Mouse (Mus musculus) kidney, embryonic 15.5 days (tissue): ENCODE measurements around the gene Clec4b2. TPM values are rescaled to one million over a fixed set of nuclear protein-coding genes. Genes with fewer than 3 reads are reported as not detected.
"Not testable (repeated sequence)": the region's sequence is repeated elsewhere in the genome, so short reads cannot be mapped to it uniquely, and the experiment has no call there.

Source experiments
- ATAC-seq: fragments of 200-750 bp; cut with Nextera tagmentation; replicated peaks from 2 replicates; pipeline ENCODE4 v1.8.0; 2017; ENCODE audit warnings: moderate TSS enrichment; ENCODE audit not compliant: low FRiP score
- H3K27ac ChIP-seq: fragments of 300-500 bp; sonication (generic); 2 replicates; pipeline ENCODE4 v1.5.1; 2015; ENCODE audit warnings: mild to moderate bottlenecking, inconsistent platforms
- H3K27me3 ChIP-seq: fragments of 300-500 bp; sonication (generic); 2 replicates; pipeline ENCODE4 v1.6.1; 2015; ENCODE audit warnings: inconsistent platforms
- H3K36me3 ChIP-seq: fragments of 300-500 bp; sonication (generic); 2 replicates; pipeline ENCODE4 v1.6.1; 2015; ENCODE audit warnings: inconsistent platforms
- H3K4me1 ChIP-seq: fragments of 300-500 bp; sonication (generic); 2 replicates; pipeline ENCODE4 v1.6.1; 2015; ENCODE audit warnings: inconsistent platforms
- H3K4me2 ChIP-seq: fragments of 300-500 bp; sonication (generic); 2 replicates; pipeline ENCODE4 v1.6.1; 2015; ENCODE audit warnings: moderate library complexity, mild to moderate bottlenecking, inconsistent platforms
- H3K4me3 ChIP-seq: fragments of 300-500 bp; sonication (generic); replicated peaks from 2 replicates; pipeline ENCODE4 v1.5.1; 2015; ENCODE audit warnings: mild to moderate bottlenecking, inconsistent platforms
- H3K9ac ChIP-seq: fragments of 300-500 bp; sonication (generic); 2 replicates; pipeline ENCODE4 v1.6.1; 2015; ENCODE audit warnings: mild to moderate bottlenecking, inconsistent platforms
- H3K9me3 ChIP-seq: fragments of 300-500 bp; sonication (generic); replicated peaks from 2 replicates; pipeline ENCODE4 v1.6.1; 2016; ENCODE audit warnings: inconsistent platforms
- WGBS: fragments of 180-500 bp; shearing (Covaris S2); methylation state at CpG from one replicate; pipeline ENCODE4 v1.1.7; 2015; ENCODE audit warnings: mixed read lengths; 5-methylcytosine and 5-hydroxymethylcytosine counted together
- polyA plus RNA-seq: library from polyadenylated mRNA; unstranded; fragments of >200 nt; fragmentation: Nextera tagmentation; extraction: Ambion mirVana; gene quantifications from 2 replicates; pipeline ENCODE4 v1.2.1, GENCODE M21; 2015

Clec4b2 gene
- not detected in 2 replicates for polyA plus RNA-seq

GRCm38 (mm10) chr6:123172593-123172992 lies at the start of gene Clec4b2:
Clec4b2 (plus strand) TSS chr6:123172893.
- Histone ChIP-seq H3K4me3 (no peak within 1 kb of the TSS), H3K4me2 (no peak within 1 kb of the TSS), H3K9me3 (no peaks in the 10 kb centered on the region), H3K4me1 (no peaks in the 10 kb centered on the region), H3K9ac (no peak within 1 kb of the TSS), H3K27ac (no peak within 1 kb of the TSS), H3K27me3 (no peaks in the 10 kb centered on the region), H3K36me3 (no peaks in the 10 kb centered on the region)
- ATAC-seq: no peak
- WGBS: 88% methylated on average over 4 of the region's 4 CpGs

GRCm38 (mm10) chr6:123123195-123123594 lies 49.5 kb upstream of the Clec4b2 start:
- 67% methylated on average over 3 of the region's 3 CpGs for WGBS

GRCm38 (mm10) chr6:123127173-123127572 lies 45.5 kb upstream of the Clec4b2 start:
- no peaks in the 10 kb centered on the region for H3K36me3 ChIP-seq
- no peak overlapping the region for H3K4me2 ChIP-seq
- H3K4me3 ChIP-seq: no peak overlapping the region
- H3K27ac ChIP-seq: no peak overlapping the region
- WGBS: 64% methylated on average over 1 of the region's 1 CpGs
- no peaks in the 10 kb centered on the region for H3K9me3 ChIP-seq
- ATAC-seq: no peak
- H3K27me3 ChIP-seq: no peaks in the 10 kb centered on the region
- H3K4me1 ChIP-seq: no peaks in the 10 kb centered on the region
- H3K9ac ChIP-seq: no peak overlapping the region

More at GRCm38 (mm10) chr6:123123195-123123594, 49.5 kb upstream of the Clec4b2 start:
- Histone ChIP-seq H3K36me3 (no peaks in the 10 kb centered on the region), H3K4me1 (no peaks in the 10 kb centered on the region), H3K4me2 (no peak overlapping the region), H3K9ac (no peak overlapping the region), H3K27me3 (no peaks in the 10 kb centered on the region), H3K4me3 (no peak overlapping the region), H3K9me3 (no peaks in the 10 kb centered on the region), H3K27ac (no peak overlapping the region)
- no peak for ATAC-seq

GRCm38 (mm10) chr6:123137766-123138526 lies 34.7 kb upstream of the Clec4b2 start:
- not testable (repeated sequence) for H3K4me1 ChIP-seq, ATAC-seq, H3K27ac ChIP-seq, H3K9ac ChIP-seq, H3K4me2 ChIP-seq, H3K4me3 ChIP-seq, H3K36me3 ChIP-seq, H3K9me3 ChIP-seq, H3K27me3 ChIP-seq
- 69% methylated on average over 29 of the region's 29 CpGs for WGBS

- ATAC-seq: no peak
- no peaks in the 10 kb centered on the region for H3K36me3 ChIP-seq
- H3K9me3 ChIP-seq: no peaks in the 10 kb centered on the region
- H3K27me3 ChIP-seq: no peaks in the 10 kb centered on the region
- H3K9ac ChIP-seq: no peak overlapping the region
- WGBS: 43% methylated on average over 1 of the region's 1 CpGs
- H3K4me1 ChIP-seq: no peaks in the 10 kb centered on the region
- no peak overlapping the region for H3K4me3 ChIP-seq
- no peak overlapping the region for H3K27ac ChIP-seq
- no peak overlapping the region for H3K4me2 ChIP-seq
Measured at GRCm38 (mm10) chr6:123170106-123170505, 2.6 kb upstream of the Clec4b2 start.

GRCm38 (mm10) chr6:123171040-123171439 lies 1.7 kb upstream of the Clec4b2 start:
- Histone ChIP-seq H3K4me1 (no peaks in the 10 kb centered on the region), H3K36me3 (no peaks in the 10 kb centered on the region), H3K9me3 (no peaks in the 10 kb centered on the region), H3K9ac (no peak overlapping the region), H3K4me2 (no peak overlapping the region), H3K27ac (no peak overlapping the region), H3K4me3 (no peak overlapping the region), H3K27me3 (no peaks in the 10 kb centered on the region)
- ATAC-seq: no peak

- WGBS: 85% methylated on average over 1 of the region's 1 CpGs
- no peak overlapping the region for H3K4me2 ChIP-seq
- H3K4me3 ChIP-seq: no peak overlapping the region
- H3K27me3 ChIP-seq: no peaks in the 10 kb centered on the region
- H3K9me3 ChIP-seq: no peaks in the 10 kb centered on the region
- no peak for ATAC-seq
- no peaks in the 10 kb centered on the region for H3K4me1 ChIP-seq
- no peak overlapping the region for H3K9ac ChIP-seq
- no peaks in the 10 kb centered on the region for H3K36me3 ChIP-seq
- no peak overlapping the region for H3K27ac ChIP-seq
Measured at GRCm38 (mm10) chr6:123175549-123175948, 2.9 kb downstream of the Clec4b2 start.

GRCm38 (mm10) chr6:123184862-123185261 lies 12.2 kb downstream of the Clec4b2 start:
- not testable (repeated sequence) for H3K36me3 ChIP-seq, H3K27me3 ChIP-seq, H3K9ac ChIP-seq, H3K27ac ChIP-seq, H3K9me3 ChIP-seq, H3K4me1 ChIP-seq, ATAC-seq, H3K4me2 ChIP-seq, H3K4me3 ChIP-seq
- WGBS: 71% methylated on average over 2 of the region's 2 CpGs

- H3K4me3 ChIP-seq: no peak overlapping the region
- H3K36me3 ChIP-seq: no peaks in the 10 kb centered on the region
- WGBS: 84% methylated on average over 1 of the region's 1 CpGs
- H3K27ac ChIP-seq: no peak overlapping the region
- no peak overlapping the region for H3K4me2 ChIP-seq
- no peak overlapping the region for H3K9ac ChIP-seq
- no peak for ATAC-seq
- no peaks in the 10 kb centered on the region for H3K9me3 ChIP-seq
- no peaks in the 10 kb centered on the region for H3K27me3 ChIP-seq
- no peaks in the 10 kb centered on the region for H3K4me1 ChIP-seq
Measured at GRCm38 (mm10) chr6:123207187-123208076, 34.7 kb downstream of the Clec4b2 start.

- not testable (repeated sequence) for H3K4me1 ChIP-seq, H3K9me3 ChIP-seq, H3K27me3 ChIP-seq, H3K36me3 ChIP-seq, H3K9ac ChIP-seq, H3K27ac ChIP-seq, H3K4me3 ChIP-seq, ATAC-seq, H3K4me2 ChIP-seq
Measured at GRCm38 (mm10) chr6:123208077-123208439, 35.4 kb downstream of the Clec4b2 start.

- H3K27ac ChIP-seq: no peak overlapping the region
- no peak overlapping the region for H3K9ac ChIP-seq
- no peak for ATAC-seq
- no peaks in the 10 kb centered on the region for H3K9me3 ChIP-seq
- H3K27me3 ChIP-seq: no peaks in the 10 kb centered on the region
- H3K4me1 ChIP-seq: no peaks in the 10 kb centered on the region
- no peaks in the 10 kb centered on the region for H3K36me3 ChIP-seq
- H3K4me2 ChIP-seq: no peak overlapping the region
- H3K4me3 ChIP-seq: no peak overlapping the region
- WGBS: 79% methylated on average over 1 of the region's 1 CpGs
Measured at GRCm38 (mm10) chr6:123211726-123212125, 39.0 kb downstream of the Clec4b2 start.

- Histone ChIP-seq H3K27ac (no peak overlapping the region), H3K4me2 (no peak overlapping the region), H3K4me1 (no peaks in the 10 kb centered on the region), H3K4me3 (no peak overlapping the region), H3K9ac (no peak overlapping the region), H3K9me3 (no peaks in the 10 kb centered on the region), H3K27me3 (no peaks in the 10 kb centered on the region), H3K36me3 (no peaks in the 10 kb centered on the region)
- ATAC-seq: no peak
- 72% methylated on average over 2 of the region's 2 CpGs for WGBS
Measured at GRCm38 (mm10) chr6:123227519-123228166, 55.0 kb downstream of the Clec4b2 start.
